Mouse (Mus musculus): ENCODE results near the gene Mybbp1a.
"Not testable (repeated sequence)": the region's sequence is repeated elsewhere in the genome, so short reads cannot be mapped to it uniquely, and the experiment has no call there.

Mybbp1a gene

DNA sequence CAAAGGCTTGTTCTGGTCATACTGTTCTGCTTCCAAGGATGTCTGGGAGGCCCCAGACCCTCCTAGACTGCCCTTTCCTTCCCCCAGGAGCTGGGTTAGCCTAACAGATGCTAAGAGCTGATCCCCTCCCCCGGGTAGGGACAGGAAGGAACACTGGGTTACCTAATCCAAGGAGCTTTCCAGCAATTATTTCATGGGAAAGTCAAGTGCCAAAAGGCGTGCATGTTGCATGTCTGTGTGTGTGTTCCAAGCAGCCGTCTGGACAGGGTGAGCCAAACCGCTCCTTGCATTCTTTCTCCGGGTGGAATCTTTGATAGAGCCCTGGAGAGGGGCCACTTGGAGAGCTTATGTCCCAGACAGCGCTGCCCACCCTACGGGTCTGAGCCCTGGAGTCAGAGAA, 28.1 kb upstream of the Mybbp1a start:
- no peak for DNase-seq (ENCODE audit: low spot score in 2 of 2)

DNA sequence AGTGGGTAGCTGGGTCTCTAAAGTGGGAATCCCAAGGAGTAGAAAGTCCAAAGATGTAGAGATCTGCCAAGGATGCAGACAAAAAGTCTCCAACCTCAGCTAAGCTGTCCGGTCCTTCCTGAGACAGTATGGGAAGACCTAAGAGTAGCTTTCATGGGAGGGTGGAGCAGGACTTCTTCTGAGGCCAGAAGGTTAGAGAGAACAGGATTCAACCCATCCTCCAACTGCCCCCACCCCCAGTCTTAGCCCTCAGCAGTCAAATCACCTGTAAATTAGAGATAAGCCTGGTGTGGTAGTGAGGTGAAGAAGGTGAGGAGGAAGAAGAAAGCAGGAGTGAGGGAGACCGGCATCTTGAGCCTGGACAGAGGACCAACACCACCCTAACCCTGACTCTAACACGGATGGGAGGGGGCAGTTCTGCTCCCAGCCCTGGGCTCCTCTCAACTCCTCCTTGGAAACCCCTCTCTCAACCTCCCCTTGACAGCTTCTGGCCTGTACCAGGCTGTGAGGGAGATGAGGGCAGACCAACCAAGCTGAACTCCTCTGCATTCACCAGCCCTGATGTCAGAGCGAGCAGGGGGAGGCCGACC, 27.5 kb upstream of the Mybbp1a start:
- DNase-seq (ENCODE audit: low spot score in 2 of 2): no peak

DNA sequence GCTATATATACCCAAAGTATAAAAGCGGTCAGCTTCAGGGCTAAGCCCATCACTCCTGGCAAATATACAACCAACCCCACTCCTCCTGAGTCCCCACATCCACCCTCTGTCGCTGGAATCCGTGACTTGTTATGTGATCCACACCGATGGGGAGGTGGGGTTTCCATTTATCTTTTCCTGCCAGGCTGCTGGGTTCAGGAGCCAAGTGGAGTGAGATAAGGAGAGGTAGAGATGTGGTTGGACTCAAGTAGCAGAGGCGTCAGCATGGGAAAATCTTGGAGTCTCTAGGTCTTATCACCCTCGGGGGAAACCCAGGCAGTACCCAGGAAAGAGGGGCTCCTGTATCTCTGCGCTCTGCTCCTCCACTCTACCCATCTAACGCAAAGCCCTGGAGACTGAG, 26.0 kb upstream of the Mybbp1a start:
- no peak for DNase-seq (ENCODE audit: low spot score in 2 of 2)

DNA sequence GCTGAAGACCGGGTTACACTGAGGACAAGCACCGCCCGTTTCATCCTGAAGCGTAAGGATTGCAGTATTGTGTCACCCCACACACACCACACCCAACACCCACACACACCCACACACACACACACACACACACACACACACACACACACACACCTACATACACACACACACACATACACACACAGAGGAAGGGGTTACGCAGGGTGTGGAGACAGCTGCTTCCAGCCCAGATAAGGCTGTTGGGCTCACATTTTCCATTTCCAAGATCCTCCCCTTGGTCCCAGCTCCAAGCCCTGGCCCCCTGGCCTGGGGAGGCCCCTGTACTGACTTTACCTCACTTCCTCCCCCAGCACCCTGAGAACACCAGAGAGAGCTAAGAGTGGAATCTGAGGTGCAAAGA, 24.5 kb upstream of the Mybbp1a start:
- DNase-seq (ENCODE audit: low spot score in 2 of 2): no peak

DNA sequence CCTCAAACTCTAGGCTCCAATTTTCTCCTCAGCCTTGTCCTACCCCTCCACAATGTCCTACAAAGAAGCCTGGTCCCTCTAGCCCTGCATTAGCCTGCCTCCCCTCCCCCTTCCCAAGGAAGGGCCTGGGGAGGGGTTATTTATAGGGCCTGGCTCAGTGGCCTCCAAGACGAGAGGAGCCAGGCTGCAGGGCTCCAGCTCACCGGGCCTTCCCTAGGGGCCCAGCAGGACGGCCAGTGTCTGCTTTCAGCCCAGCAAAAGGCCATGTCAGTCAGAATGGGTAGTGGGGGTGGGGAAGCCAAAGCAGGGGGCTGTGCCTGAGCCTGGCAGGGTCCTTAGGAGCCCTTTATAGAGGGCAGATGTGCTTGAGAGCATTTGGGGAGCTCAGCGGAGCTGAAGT, 23.8 kb upstream of the Mybbp1a start:
- no peak for DNase-seq (ENCODE audit: low spot score in 2 of 2)

DNA sequence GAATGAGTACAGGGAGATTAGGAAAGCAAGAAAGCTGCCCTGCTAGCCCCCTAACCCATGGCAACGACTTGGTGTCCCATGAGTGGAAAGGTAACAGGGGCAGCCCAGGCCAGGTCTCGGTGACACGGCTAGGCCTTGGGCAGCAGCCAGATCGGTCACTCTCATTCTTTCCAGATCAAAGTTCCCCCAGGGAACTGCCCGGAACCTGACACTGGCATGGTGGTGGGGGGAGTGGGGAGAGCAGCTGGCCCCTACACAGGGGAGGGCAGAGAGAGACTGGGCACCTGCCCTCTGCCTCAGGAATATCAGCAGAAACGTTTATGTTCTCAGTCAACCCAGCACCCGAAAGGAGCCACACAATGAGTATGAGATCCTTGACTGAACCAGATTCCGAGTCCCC, 22.9 kb upstream of the Mybbp1a start:
- no peak for DNase-seq (ENCODE audit: low spot score in 2 of 2)

DNA sequence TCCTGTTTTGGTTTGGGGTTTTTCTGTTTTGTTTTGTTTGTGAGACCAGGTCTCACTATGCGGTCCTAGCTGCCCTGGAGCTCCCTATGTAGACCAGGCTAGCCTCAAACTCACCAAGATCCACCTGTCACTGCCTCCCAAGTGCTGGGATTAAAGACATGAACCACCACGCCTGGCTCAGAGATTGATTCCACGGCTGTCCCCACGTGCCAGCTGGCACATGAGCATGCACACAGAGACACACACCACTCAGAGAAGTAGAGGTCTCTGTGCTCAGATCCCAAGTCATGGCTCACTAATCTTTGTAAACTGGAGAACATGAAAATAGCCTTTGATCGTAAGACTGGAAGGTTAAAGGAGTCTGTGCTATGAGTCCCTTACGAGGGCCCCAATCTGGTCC, 22.1 kb upstream of the Mybbp1a start:
- no peak for DNase-seq (ENCODE audit: low spot score in 2 of 2)

DNA sequence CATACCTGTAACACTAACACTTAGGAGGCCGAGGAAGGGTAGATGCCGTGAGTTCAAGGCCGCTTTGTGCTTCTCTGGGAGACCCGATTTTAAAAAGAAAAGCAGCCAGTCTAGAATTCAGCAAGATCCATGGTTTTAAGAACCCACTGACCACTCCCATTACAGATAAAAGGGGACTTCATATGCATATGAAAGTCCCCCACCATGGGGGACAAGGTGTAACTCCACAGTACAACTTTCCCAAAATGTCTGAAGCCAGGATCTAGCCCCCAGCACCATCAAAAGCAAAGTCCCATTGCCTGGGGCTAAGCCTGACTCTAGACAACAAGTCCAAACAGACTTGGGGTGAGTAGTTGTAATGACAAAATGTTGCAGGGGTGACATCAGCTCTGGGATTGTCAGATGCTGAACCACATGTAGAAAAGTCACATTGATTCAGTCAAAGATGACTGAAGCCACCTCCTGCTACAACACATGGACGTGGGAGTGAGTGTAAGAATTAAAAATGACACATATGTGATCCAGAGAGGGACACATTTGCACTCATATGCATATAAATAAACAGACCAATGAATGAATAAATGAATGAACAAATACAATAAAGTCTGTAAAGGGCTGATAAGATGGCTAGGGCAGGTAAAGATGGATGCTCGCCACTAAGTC, 20.6 kb upstream of the Mybbp1a start:
- DNase-seq (ENCODE audit: low spot score in 2 of 2): no peak

DNA sequence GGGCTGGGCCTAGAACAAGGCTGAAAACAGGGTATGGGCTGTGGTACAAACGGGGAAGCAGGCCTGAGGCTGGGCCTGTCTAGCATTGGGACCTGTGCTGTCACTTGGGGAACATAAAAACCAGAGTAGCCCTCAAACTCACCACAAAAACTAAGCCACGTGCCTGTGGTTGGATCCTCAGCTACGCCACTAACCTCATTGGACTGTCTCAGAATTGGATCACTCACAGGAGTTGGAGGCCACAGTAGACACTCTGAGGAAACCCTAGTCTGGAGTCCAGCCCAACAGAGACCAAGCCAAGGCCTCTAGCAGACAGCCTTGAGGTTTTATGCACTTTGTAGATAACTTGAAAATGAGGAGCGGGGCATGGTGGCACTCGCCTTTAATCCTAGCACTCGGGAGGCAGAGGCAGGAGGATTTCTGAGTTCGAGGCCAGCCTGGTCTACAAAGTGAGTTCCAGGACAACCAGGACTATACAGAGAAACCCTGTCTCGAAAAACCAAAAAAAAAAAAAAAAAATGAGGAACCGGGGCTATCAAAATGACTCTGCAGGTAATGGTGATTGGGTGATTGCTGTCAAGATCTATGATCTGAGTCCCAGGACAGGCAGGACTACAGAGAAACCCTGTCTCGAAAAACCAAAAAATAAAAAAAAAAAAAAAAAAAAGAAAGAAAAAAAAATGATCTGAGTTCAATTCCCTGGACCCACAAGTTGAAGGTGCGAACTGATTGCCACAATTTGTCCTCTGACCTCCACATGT, 19.5 kb upstream of the Mybbp1a start:
- DNase-seq (ENCODE audit: low spot score in 2 of 2): no peak

DNA sequence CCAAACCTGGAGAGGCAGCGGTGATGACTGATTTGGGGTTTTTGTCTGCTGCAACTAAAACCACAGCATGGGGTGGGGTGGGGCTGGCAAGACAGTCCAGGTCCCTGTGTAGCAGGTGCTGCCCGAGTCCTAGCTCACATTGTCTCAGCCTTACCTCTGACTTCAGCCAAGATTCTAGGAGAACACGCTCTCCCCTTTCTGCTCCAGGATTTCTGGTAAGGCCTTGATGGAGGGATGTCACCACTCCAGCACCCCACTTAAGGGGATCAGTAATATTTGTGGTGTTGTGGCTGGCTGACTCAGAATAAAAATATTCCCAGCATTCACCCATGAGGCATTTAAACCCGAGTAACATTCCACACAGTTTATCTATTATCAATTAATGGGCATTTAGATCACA, 17.5 kb upstream of the Mybbp1a start:
- DNase-seq (ENCODE audit: low spot score in 2 of 2): no peak

DNA sequence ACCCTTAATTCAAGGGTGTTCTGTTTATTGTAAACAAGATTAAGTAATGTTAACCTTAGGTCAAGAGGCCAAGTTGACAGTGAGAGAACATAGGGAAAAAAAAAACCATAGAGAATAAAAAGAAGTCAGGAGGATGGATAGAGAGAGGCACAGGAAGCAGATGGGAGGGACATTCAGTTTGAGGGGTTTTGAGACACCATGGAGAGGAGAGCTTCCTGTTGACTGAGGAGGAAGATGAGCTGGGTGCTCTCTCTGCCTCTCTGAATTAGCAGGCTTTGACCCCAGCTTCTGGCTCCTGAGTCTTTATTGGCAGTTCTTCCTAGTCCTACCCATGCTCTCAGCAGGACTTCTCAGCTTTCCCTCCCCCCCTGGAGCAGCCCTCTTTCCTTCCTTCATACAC, 16.0 kb upstream of the Mybbp1a start:
- DNase-seq (ENCODE audit: low spot score in 2 of 2): no peak

DNA sequence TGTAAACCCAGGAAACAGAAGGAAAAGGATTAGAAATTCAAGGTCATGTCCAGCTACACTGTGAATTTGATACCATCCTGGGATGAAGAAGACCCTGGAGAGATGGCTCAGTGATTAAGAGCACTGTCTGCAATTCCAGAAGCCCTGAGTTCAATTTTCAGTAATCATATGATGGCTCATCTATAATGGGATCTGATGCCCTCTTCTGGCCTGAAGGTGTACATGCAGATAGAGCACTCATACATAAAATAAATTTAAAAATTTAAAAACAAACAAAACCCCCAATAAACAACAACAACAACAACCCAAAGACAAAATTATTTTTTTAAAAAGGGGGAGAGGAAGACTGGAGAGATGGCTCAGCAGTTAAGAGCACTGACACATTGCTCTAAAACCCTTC, 14.3 kb upstream of the Mybbp1a start:
- no peak for DNase-seq (ENCODE audit: low spot score in 2 of 2)

DNA sequence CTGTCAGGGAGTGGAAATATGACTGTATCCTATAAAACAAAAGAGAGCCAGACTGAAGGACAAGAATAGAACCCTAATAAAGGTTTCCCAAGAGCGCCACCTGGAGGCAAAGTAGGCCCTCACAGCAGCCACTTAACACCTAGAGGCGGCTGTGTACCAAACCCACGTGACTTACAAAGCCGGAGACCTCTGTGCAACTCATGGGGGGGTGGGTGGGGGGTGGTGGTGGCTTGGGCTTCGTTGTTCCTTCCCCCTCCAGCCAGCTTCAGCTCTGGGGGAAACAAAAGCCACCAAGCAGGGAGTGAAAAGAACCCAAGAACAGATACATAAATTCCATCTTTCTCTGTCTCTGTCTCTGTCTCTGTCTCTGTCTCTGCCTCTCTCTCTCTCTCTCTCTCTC, 12.5 kb upstream of the Mybbp1a start:
- peak; percentile 49 to 55 for DNase-seq (ENCODE audit: low spot score in 2 of 2)

DNA sequence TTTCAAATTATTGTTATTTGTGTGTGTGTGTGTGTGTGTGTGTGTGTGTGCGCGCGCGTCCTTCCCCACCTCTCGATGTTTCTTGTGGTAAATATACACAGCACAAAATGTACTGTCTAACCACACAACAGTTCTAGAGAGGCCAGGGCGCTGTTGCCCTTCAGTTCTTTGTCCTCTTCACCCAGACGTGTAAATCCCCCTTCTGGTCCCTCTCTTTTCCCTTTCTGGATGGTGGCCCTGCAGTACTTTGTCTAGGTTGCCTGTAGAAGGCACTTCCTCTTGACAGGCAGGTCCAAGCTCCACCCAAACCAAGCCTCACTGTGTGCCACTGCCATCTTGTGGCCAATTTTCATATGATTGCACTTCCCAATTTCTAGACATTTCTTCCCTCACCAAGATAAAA, 11.9 kb upstream of the Mybbp1a start:
- peak; percentile 41 to 60 for DNase-seq (ENCODE audit: low spot score in 2 of 2)

DNA sequence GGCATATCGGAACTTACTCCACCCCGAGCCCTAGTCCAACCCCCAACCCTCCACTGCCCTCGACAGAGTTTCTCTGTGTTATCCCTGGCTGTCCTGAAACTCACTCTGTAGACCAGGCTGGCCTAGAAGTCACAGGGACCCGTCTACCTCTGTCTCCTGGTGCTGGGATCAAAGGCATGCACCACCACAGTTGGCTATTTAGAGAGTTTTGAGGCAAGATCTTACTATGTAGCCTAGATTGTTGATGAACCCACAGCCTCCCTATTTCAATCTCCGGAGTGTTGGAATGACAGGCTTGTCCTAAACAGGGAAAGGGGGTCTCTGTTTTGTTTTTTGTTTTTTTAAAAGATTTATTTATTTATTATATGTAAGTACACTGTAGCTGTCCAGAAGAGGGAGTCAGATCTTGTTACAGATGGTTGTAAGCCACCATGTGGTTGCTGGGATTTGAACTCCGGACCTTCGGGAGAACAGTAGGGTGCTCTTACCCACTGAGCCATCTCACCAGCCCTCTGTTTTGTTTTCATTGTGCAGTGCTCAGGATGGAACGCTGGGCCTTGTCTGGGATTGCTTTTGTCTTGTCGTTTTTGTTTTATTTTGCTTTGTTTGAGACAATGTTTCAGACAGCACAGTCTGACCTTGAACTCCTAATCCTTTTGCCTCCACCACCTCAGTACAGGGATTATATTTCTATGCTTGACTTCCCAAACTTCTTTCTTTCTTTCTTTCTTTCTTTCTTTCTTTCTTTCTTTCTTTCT, 10.7 kb upstream of the Mybbp1a start:
- DNase-seq (ENCODE audit: low spot score in 2 of 2): not testable (repeated sequence)

DNA sequence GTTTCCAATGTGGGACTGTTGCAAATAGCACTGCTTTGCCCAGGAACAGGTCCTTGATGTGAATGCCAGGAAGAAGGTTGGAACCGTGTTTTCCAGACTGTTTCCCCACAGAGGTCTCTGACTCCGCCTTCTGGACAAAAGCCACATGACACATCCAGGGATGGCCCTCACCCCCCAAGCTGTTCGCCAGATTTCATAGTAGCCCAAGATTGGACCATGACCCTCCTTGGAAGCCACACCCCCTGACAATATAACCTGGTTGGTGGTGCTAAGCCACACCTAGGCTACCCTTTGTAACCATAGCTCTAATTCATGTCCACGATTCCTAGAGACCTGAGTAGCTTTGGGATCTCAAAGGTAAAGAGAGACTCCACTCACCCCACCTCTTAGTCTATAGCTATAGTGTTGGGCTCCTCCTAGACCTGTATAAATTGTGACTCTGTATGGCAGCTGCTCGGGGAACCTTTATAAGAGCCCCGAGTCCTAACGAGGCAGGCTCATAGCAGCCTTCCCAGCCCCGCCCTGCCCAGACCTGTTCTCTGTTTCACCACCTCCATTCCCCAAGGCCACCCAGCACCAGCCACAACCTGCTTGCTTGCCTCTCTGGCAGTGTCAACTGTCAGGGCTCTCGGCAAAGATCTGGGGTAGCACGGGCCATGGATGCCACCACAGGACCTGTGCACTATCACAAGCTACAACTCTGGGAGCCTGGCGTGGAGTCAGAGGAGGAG, 6.0 kb upstream of the Mybbp1a start, which contains the start of gene Ggt6:
Gene Ggt6, plus strand, starts transcription at position 564 of the 731 bp plus-strand sequence.
- no peak for DNase-seq (ENCODE audit: low spot score in 2 of 2)

DNA sequence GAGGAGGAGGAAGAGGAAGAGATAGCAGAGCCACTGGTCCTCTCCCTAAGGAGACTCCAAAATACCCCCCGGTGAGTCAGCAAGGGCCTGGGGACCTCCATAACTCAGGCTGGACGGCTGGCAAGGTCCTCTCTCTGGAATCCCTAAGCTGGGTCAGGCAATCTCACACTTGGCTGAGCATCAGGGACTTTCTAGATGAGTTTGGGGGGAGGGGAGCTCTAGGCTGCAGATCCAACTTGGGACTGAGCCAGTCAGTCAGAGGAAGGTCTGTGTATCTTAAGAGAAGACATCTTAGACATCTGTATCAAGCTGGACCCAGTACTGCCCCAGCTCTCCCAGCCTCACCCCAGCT, 5.5 kb upstream of the Mybbp1a start:
- no peak for DNase-seq (ENCODE audit: low spot score in 2 of 2)

DNA sequence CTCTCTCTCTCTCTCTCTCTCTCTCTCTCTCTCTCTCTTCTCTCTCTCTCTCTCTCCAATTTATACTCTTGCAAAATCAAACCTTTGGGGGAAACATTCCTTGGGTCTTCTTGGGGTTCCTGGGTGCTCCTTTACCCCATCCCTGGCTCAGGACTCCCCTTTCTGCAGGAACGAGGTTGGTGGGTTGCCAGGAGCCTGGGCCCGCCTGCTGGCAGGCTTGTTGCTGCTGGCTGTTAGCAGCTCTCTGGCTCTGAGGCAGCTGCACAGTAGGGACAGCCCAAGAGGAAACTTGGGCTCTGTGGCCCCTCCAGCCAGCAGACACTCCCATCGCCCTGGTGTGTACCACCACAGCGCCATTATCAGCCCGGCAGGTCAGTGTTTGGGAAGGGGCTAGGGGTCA, 4.9 kb upstream of the Mybbp1a start:
- no peak for DNase-seq (ENCODE audit: low spot score in 2 of 2)

DNA sequence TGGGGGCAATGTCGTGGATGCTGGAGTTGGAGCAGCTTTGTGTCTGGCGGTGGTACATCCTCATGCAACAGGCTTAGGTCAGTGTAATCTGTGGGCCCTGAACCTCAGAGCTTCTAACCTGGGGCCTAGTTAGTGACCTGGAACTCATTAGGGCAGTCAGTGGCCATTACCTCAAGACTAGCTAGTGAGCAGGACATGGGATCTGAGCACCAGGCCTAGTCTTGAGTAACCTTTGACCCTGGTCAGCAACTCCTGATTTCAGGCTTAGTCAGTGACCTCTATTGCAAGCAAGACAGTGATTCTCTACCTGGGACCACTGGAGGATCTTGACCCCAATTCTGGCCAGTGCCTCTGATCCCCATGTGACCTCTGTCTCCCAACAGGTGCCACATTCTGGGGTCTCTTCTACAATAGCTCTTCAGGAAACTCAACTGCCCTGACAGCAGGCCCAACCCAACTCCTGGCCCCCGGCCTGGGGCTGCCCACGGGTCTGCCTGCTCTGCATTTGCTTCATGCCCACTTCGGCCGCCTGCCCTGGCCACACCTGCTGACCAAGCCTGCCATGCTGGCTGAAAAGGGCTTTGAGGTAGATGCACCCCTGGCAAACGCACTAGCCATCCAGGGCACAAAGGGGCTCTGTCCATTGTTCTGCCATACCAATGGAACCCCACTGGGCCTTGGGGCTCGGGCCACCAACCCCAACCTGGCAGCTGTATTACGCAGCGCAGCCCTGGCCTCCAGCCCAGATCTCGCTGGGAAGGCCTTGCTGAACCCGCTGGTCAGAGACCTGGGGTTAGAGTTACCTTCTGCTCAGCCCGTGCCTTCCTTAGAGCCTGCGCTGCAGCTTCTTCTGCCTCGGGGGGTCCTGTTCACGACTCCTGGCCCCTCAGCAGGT, 4.2 kb upstream of the Mybbp1a start:
- DNase-seq (ENCODE audit: low spot score in 2 of 2): no peak

DNA sequence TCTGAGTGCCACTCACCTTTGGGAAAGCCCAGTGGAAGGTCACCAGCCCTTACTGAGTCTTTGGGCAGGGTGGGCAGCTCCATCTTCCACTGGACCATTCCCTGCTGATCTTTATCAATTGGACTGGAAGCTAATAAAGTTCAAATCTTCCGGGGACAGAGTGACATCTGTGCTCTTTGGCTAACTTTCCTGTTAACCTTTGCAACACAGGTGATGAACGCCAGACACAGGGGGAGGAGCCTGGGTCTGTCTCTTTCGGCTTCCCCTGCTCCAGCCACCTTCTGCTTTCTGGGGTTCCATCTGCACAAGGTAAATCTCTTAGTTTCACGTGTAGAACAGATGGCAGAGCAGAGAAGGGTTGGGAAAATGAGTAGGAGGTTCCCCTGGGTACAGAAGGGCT, 2.7 kb upstream of the Mybbp1a start:
- no peak for DNase-seq (ENCODE audit: low spot score in 2 of 2)

DNA sequence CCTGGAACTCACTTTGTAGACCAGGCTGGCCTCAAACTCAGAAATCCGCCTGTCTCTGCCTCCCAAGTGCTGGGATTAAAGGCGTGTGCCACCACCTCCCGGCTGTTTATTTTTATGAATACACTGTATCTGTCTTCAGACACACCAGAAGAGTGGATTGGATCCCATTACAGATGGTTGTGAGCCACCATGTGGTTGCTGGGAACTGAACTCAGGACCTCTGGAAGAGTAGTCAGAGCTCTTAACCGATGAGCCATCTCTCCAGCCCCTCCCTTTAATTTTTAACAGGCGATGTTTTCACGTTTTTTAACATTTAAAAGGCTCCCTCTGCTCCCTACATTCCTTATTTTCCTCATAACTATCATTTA, 574 bp upstream of the Mybbp1a start:
- not testable (repeated sequence) for DNase-seq (ENCODE audit: low spot score in 2 of 2)

Measured in frontal cortex, postnatal 25 days (tissue).